Mouse (Mus musculus) heart, adult 18-20 months (tissue): Measurements from ENCODE around the gene Pcsk7. TPM values are rescaled to one million over a fixed set of nuclear protein-coding genes. Genes with fewer than 3 reads are reported as not detected.
A peak's percentile ranks its signal among the peaks of the same experiment; 100 is the strongest.

Experiments used
- DNase-seq, 2 experiments: peaks; one replicate each; pipeline ENCODE4 v3.0.0; 2021 to 2022; ENCODE audit warnings: mixed read lengths in 1 of 2
- microRNA-seq, 2 experiments: library from miRNA; unstranded; fragments of <30 nt; microRNA quantifications; one replicate each; pipeline ENCODE4 v1.2.0; 2022
- total RNA-seq, 2 experiments: library from RNA; stranded (reverse); gene quantifications; 2 replicates each; pipeline ENCODE4 v1.2.3; 2021

Pcsk7 gene
- total RNA-seq, 2 experiments from 2014 or later, result 13.2 to 13.5 TPM

- peak; percentile 55 to 64 for DNase-seq
Measured at GRCm38 (mm10) chr9:45961855-45962254, 55.6 kb downstream of the Pcsk7 start.

- no peak for DNase-seq
Measured at GRCm38 (mm10) chr9:45963577-45963976, 57.3 kb downstream of the Pcsk7 start.

GRCm38 (mm10) chr9:45976884-45977283, 70.6 kb downstream of the Pcsk7 start:
- DNase-seq, result no peak

Small RNA genes within 50 kb of the gene (microRNA-seq; reads per million reads assigned to microRNA genes)
- 0 to 0.27 reads per million in 2 experiments for gene Mir7087

Other genes starting within 250 kb of the Pcsk7 start
- 1 to 10 TPM; 5.7 to 6.5 TPM for gene Cep164, start 77.8 kb upstream of the Pcsk7 start, total RNA-seq
- gene Bace1, start 67.9 kb upstream of the Pcsk7 start, total RNA-seq, result 10 to 100 TPM; 23.4 to 25.0 TPM
- 10 to 100 TPM; 31.7 to 35.2 TPM for gene Rnf214, start 414 bp downstream of the Pcsk7 start, total RNA-seq
- gene Tagln, start 29.6 kb downstream of the Pcsk7 start, total RNA-seq, result 10 to 100 TPM; 68.3 to 71.6 TPM
- gene Sidt2, start 48.8 kb downstream of the Pcsk7 start, total RNA-seq, result 10 to 100 TPM; 57.6 to 67.8 TPM
- gene Pafah1b2, start 106.2 kb downstream of the Pcsk7 start, total RNA-seq, result 10 to 100 TPM; 52.3 to 58.0 TPM
- gene Sik3, start 106.3 kb downstream of the Pcsk7 start, total RNA-seq, result 10 to 100 TPM; 67.9 to 69.1 TPM